Mouse (Mus musculus) kidney, postnatal 25 days (tissue): Measurements from ENCODE around the gene Plpp7.

ENCODE experiments used
- DNase-seq, 2 experiments: peaks; one replicate each; pipeline ENCODE4 v3.0.0; 2021; ENCODE audit warnings: mixed read lengths in 2 of 2

Gene Plpp7

DNA sequence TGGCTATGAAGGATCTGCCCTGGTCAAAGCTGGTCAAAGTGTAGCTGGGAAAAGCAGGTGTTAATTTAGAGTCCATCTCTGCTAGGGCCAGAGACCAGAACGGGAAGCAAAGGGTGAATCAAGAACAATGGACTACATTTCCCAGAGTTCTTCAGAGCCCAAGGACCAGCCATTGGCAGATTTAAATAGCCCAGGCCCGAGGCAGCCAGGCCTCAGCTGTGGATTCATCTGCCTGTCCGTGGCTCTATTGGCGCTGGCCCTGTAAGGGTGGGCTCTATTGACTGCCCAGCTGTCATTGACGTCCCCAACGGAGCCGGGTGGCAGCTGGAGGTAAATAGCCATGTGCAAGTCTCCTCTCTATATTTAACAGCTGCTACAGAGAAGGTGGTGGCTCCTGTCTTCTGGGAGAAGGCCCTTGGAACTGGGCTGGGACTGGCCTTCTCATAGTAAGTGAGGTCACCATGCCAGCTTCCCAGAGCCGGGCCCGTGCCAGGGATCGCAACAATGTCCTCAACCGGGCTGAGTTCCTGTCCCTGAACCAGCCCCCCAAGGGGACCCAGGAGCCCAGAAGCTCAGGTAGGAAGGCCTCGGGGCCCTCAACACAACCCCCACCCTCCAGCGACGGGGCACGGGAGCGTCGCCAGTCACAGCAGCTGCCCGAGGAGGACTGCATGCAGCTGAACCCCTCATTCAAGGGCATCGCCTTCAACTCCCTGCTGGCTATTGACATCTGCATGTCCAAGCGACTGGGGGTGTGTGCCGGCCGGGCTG is at the start of gene Plpp7:
Gene Plpp7 (plus strand): TSS at position 178 of the 771 bp plus-strand sequence.
- DNase-seq = peak; percentile 52 to 79

DNA sequence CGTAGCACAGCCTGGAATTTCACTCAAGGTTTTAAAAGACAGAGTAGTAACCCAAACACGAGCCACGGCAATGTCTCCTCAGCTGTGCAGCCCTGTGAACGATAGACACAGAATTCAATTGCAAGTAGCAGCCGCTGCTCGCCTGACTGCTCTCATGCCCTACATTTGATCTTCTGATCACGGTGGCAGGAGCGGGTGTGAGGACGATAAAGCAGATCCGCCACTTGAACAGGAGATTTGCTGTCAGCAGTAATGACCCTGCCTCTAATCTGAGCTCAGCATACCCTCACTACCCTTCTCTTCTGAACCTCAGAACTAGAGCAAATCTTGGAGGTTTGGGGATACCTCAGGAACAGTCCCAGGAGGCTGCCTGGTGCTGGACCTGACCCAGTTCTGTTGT is 49.3 kb upstream of the Plpp7 start:
- no peak for DNase-seq

DNA sequence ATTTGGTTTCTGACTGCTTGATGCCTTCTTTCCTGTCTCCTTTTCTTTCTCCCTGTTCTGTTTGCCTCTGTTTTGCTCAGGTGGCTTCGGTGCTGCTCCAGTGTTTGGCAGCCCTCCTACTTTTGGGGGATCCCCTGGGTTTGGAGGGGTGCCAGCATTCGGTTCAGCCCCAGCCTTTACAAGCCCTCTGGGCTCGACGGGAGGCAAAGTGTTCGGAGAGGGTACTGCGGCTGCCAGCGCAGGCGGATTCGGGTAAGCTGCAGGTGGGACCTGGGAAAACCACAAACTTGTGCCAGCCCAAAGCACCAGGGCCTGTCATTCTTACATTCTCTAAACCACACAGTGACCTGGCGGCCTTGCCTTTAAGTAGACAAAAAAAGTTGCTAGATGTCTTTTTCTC is 48.0 kb upstream of the Plpp7 start:
- no peak for DNase-seq

DNA sequence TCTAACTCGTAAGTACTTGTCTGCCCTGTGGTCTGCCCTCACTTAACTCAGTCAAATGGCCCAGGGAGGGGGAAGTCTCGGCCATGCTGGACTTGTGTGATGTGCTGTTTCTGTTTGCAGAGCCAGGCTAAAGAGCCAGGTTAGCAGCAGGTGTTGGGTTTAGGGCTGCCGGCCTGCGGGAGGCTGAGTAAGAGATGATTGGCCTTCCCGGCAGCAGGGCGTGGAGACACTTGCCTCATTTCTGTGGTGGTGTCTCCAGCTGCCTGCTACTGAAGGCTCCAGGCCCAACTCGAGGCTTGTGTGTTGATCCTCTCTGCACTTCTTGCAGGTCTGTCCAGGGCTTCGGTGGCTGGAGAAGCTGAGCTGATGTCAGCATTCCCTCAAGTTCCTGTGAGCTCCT is 43.5 kb upstream of the Plpp7 start:
- no peak for DNase-seq

DNA sequence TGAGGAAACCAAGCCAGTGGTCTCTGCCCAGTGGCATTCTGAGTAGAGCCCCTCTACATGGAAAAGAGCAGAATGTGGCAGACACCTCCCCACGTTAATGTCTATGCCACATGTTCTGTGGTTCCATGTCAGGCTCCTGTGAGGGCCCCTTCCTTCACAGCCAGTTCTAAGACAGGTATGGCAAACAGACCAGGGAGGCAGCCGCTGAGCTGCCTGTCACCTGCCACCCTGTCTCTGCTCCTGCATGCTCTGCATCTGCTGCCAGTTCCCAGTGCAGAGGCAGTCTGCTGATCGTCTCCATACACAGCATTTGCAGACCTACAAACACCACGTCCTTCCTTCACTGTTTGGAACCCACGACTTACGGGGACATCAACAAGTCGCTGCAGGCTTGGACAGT is 42.9 kb upstream of the Plpp7 start:
- no peak for DNase-seq

DNA sequence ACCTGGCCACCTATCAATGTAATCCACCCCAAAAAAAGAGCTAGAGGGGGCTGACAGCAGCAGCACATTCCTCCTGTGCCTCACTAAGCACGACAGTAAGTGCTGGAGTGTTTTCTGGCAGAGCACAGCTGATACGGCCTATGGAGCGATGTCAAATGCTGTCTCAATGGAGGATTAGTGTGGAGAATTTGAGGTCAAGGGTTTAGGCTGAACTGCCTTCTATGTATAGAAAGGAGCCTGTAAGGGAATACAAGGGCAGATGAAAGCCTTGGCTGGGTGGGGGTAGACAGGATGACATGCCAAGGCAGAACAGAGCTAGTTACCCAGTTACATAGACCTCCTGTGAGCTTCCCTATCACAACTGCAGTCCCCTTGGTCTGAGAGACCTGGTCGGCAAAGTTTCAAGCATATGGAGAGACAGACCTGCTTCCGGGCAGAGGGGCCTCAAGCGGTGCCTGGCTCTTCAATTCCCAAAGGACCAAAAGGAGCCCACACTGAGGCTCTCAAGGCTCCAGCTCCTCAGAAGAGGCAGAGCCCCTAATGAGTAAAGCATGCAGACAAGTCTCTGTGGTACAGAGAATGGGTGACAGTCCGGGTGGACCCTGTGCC is 39.9 kb upstream of the Plpp7 start:
- DNase-seq = no peak

DNA sequence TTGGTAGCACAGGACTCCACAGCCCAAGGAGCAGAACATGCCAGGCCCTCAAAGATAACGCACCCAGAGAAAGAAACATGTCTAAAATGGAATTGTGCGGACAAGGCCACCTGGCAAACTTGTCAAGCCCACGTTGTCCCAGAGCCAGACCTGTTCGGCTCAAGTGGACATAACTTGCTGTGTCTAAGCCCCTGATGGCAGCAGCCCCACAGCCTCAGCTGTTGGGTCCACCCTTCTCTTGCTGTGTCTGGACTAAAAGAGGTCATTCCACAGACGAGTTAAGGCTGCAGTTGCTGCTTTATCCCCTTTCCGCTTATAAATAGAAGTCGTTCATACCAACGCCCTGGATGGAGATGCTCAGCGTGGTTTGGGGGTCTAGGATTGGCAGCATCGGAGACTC is 38.8 kb upstream of the Plpp7 start:
- DNase-seq = no peak

DNA sequence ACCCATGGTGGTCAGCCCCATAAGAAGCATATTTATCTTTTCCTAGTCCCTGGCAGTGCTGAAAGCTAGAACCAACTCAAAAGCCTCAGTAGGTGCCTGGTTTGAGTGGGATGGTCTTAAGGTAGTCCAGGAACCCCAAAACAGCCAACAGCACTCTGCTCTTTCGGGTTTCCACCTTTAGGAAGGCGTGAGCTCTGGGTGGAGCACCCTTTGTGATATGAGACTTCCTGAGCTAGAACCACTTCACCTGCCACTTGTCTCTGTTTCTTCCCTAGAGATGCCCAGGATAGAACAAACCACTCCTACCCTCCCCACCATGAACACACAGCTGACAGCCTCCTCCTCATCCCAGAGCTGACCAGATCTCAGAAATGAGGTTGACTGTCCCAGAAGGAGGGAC is 38.0 kb upstream of the Plpp7 start:
- DNase-seq = no peak

DNA sequence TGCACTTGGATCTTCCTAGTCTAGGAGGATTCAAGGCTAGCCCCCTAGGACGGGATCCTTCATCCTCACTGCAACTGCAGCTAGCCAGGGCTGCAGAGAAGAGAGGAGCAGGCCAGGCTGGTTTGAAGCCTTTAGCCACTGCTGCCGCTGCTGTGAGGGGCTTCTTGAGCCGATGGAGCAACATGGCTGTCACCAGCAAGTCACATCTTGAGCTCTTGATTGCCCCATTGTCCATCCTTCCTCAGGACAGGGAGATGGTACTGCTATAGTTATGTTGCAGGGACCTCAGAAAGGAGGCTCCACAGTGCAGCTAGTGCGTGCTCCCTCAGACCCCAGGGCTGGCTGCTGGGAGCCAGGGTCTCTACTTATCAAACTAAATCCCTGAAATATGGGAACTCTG is 37.5 kb upstream of the Plpp7 start:
- no peak for DNase-seq

DNA sequence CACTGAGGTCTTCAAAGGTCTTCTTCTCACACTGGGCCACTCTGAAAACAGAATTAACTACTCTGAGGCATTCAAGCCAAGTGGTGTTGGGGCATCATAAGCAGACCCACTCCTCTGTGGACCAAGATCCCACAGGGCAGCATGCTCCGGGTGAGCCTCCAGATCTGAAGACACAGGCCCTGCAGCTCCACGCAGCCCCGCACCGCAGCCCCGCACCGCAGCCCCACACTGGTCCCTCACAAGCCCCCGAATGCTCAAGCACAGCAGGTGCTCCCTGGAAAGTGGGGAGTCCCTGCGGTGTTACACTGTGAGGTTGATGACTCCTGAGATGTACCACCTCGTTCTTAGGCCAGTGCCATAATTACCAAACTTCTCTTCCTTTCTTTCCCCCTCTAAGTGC is 37.1 kb upstream of the Plpp7 start:
- no peak for DNase-seq

DNA sequence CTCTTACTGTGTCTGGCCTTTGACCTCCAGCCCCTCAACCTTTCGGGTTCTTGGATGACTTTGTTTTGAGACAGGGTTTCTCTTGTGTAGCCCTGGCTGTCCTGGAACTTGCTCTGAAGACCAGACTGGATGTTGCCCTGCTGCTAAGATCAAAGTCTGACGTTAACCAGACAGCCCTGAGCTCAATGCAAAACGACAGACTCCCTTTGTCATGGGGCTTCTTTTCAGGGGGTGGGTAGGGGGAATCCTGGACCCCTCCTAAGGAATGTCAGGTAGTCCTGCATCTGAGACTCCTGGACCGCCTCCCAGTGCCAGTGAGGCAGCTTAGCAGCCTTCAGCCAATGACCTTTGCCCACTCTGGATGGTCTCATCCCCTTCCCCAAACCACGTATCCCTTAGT is 36.6 kb upstream of the Plpp7 start:
- DNase-seq = no peak

DNA sequence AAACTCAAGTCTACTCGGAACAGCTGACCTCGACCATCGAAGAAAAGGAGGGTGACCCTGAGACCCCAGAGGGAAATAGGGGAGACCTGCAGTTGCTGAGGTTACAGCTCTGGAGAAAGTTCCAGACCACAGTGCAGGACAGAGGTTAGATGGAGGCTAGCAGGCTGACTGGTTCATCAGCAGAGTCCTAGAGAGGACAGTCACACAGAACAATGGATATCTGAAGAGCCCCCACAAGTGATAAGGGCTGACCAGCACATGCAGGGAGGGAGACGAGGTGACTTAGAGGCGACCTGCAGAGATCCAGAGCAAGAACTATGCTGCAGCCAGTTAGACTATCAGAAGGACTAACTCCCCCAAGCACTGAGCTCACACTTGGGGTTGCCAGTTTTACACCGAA is 35.7 kb upstream of the Plpp7 start:
- DNase-seq = no peak

DNA sequence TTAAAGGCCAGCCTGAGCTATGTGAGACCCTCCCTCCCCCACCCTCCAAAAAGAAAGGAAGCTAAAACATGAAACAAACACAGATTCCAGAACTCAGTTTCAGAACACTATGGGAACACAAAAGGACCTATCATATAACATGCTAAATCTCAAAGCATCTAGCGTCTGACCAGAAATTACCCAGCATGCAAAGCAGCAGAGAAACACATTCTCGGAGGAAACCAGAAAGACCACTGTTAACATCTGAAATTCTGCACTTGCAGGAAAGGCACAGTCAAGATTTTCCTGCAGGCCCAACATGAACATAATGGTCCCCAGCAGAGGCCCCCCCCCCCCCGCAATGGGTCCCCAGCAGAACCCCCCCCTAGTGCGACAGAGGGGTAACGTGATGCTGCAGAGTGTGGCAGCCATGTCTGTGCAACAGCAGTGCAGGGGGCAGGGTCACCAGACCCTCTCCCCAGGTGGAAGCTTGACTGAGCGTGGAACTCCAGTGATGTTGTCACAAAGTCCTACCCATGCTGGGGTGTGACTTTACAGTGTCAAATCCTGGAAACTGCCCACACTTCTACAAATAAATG is 35.0 kb upstream of the Plpp7 start:
- DNase-seq = no peak

DNA sequence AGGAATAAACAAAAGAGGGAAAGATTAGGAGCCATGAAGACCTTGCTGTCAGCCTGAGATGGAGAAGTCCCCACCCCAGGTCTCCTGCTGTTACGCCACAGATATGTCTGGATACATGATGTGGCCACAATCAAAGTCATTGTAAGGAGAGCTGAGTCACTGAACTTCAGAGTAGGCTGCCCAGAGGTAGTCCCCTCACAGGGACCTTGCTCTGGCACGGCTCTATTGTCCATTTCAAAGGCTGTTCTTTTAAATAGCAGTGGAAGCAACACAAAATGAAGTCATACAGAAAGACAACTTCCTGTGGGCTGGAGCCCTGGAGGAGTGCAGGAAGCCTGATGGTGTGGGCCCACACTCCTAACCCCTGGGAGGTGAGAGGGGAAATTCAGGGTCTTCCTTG is 34.1 kb upstream of the Plpp7 start:
- DNase-seq = no peak

DNA sequence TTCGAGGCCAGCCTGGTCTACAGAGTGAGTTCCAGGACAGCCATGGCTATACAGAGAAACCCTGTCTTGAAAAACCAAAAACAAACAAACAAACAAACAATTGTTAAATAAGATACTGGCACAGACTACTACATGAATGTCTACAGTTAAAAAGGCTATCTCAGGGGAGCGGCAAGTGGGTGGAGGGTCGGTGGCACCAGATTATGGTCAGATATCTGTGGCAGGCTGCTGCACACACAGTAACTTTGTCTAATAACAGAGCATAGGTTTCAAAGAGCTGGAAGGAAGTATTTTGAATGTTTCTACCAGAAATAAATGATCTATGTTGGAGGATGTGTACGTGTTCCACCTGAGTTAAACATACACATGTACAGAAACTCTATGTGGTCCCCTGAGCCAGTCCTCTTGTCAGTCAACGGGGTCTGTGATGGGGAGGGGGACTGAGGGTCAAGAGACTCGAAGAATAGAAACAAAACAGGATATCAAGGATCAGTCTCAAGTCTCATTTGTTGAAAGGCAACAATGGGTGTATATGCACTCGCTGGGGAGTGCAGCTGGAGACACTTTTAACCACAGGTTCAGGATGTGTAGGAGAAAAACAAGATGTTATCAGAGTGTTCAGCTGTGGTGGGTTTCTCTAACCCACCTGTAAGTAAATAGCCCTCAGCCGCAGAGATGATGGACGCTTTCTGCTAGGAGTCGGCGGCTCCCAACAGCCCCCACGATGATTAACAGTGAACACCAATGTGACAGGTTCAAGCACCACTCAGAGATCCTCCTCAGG is 33.4 kb upstream of the Plpp7 start:
- DNase-seq = no peak

DNA sequence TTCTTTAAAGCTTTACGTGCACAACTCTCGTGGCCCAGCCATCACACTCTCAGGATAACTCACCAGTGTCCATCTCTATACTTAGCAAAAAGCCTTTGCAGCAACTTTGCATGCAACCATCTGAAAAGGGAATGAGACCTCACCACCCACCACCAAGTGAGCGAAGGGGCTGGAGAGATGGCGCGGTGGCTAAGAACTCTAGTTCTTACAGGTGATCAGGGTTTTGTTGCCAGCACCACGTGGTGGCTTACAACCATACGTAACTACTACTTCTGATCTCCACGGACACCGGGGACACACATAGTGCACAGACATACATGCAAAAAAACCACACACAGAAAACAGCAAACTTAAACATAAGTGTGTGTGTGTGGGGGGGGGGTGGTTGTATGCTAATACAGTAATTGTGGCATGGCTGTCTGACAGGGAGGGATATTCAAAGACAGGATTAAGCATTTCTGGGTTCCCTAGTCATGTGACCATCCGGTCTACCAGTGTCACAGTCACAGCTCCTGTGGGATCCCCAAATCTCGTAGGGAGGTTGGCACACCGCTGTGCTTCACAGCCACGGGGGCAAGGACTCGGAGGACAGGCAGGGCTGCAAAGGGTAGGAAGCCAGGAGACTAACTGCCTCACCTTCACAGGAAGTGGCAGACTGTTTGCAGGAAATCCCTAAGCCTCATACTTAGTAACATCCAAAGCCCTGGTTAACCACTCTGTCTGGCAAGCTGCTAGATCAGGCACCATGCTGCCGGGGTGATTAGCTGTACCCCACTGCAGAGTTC is 32.5 kb upstream of the Plpp7 start:
- DNase-seq = no peak

DNA sequence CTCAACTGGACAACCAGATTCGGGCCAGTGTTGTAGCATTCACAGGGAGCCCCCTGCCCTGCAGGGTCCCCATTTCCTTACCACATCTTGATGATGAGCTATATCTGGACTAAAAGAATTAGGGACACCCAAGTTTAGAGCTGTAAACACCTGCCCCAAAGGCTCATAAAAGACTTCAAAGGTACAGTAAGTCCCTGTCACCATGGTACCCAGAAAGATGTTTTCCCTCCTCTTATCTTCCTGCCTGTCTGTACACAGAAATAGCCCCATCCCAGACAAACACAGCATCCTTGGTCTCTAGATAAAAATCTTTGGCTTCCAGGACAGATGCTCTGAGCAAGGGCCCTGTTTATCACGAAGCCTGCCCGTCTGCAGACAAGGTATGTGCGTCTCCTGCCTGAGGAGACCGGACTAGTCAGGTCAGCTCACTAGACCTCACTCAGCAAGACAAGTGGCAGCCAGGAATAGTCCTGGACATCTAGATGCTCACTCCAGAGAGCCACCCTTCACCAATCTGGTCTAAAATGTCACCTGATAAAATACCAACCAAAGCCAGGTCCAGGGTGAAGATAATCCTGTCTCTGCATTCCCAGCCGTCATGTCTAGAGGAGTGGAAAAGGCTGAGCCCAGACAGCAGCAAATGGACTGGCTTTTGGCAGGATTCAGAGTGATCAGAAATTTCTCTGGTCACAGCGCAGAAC is 31.7 kb upstream of the Plpp7 start:
- DNase-seq = no peak

DNA sequence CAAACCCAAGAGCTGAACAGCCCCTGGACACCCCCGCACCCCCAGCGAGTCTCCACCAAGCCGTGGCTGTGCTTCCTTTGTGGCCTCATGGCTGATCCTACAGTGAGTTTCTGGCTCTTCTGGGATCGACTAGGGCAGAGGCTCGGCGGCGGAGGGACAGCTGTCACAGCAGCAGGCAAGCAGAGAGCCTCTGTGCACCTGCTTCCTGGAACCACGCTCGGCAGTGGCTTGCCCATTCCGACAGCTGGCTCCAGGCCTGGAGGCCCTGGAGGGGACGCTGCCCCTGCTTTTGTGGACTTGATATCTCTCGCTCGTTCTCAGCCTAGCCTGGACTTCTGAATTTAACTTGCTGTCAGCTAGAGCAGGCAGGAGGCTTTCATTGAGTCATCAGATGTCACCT is 30.4 kb upstream of the Plpp7 start:
- no peak for DNase-seq

DNA sequence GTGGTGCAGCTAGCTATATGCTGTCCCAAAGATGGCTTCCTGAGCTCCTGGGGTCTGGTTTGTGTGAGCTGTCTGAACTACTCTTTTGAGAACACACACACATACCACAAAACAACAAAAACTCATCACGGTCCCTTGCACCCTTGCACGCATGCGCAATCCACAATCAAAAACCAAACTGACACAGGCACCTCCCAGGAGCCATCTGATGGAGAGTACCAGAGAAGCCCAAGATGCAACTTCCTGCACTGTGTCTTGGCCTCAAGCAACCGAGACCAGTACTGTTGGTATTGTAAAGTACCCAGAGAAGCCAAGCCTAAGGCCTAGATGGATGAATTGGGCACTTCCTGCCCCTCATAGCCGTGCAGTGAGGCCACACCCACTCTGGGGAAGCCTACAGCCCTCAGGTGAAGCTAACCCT is 29.9 kb upstream of the Plpp7 start:
- no peak for DNase-seq

DNA sequence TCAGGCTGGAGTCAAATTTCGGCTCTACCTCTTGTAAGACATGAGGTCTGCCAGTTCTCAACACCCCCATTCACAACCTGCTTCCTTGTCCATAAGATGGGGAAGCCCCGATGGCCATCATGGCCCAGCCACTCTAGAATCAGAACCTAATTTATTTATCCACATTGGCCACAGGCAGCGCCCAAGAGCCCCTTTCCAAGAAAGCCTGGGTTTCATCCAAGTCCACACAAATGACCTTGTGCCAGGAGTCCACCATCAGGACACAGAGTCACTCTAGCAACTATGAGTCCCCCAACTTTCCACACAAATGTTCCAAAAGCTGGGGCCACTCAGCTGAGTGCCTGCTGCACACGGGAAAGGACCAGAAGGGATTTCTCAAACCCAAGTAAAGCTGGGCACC is 29.3 kb upstream of the Plpp7 start:
- no peak for DNase-seq

DNA sequence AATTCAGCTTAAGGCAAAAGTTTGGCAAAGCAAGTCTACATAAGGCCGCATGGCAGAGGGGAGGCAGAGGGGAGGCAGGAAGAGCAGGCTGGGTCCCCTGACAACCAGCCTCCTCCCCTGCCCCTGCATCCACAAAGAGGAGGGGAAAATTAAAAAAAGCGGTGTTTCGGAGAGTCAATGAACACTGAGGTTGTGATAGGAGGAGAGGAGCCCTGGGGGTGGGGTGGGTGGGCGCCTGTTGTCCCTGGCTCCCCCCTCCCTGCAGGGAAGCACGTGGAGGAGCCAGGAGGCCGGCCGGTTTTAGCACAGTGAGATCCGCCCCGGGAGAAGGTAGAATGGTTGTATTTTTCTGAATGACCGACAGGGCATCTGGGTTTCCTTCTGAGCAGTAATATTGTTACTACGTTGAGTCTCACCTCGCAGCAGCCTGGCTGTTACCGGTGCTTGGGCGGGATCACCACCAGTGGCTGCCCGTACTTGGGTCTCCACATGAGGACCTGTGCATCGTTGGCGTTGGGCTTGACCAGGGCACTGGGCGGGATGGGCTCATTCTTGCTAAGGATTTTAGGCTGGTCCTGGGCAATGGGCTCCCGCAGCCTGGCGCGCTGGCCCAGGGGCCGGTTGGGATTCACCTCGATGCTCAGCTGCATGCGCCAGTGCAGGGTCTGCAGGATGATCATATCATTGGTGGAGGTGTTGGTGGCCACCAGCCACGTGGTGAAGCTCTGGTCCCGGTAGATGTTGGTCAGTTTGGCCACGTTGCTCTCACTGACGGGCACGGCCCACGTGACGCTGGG is 26.3 kb upstream of the Plpp7 start:
- no peak for DNase-seq
